Mouse (Mus musculus) liver, embryonic 13.5 days (tissue): ENCODE measurements around the gene Prkx. TPM values are rescaled to one million over a fixed set of nuclear protein-coding genes. Genes with fewer than 3 reads are reported as not detected.

ENCODE experiments used
- ATAC-seq: fragments of 200-750 bp; cut with Nextera tagmentation; 2 replicates; pipeline ENCODE4 v1.8.0; 2017; ENCODE audit warnings: low read depth, mild to moderate bottlenecking, moderate number of reproducible peaks, moderate library complexity
- DNase-seq: peaks from one replicate; pipeline ENCODE4 v3.0.0; 2022
- H3K27ac ChIP-seq: fragments of 300-500 bp; sonication (generic); 2 replicates; pipeline ENCODE4 v1.5.1; 2015; ENCODE audit warnings: moderate library complexity, mild to moderate bottlenecking, inconsistent platforms
- H3K27me3 ChIP-seq: fragments of 300-500 bp; sonication (generic); 2 replicates; pipeline ENCODE4 v1.6.1; 2015; ENCODE audit warnings: mild to moderate bottlenecking, inconsistent platforms
- H3K36me3 ChIP-seq: fragments of 300-500 bp; sonication (generic); 2 replicates; pipeline ENCODE4 v1.6.1; 2015; ENCODE audit warnings: mild to moderate bottlenecking, inconsistent platforms
- H3K4me1 ChIP-seq: fragments of 300-500 bp; sonication (generic); replicated peaks from 2 replicates; pipeline ENCODE4 v1.6.1; 2015; ENCODE audit warnings: inconsistent platforms
- H3K4me2 ChIP-seq: fragments of 300-500 bp; sonication (generic); 2 replicates; pipeline ENCODE4 v1.6.1; 2015; ENCODE audit warnings: inconsistent platforms, mild to moderate bottlenecking, moderate library complexity
- H3K4me3 ChIP-seq: fragments of 300-500 bp; sonication (generic); replicated peaks from 2 replicates; pipeline ENCODE4 v1.5.1; 2015; ENCODE audit warnings: mild to moderate bottlenecking, inconsistent platforms
- H3K9ac ChIP-seq: fragments of 300-500 bp; sonication (generic); 2 replicates; pipeline ENCODE4 v1.6.1; 2015; ENCODE audit warnings: mild to moderate bottlenecking, inconsistent platforms
- H3K9me3 ChIP-seq: fragments of 300-500 bp; sonication (generic); replicated peaks from 2 replicates; pipeline ENCODE4 v1.6.1; 2016; ENCODE audit warnings: inconsistent platforms
- WGBS: fragments of 180-500 bp; shearing (Covaris S2); methylation state at CpG from one replicate; pipeline ENCODE4 v1.1.7; 2015; ENCODE audit not compliant: insufficient replicate concordance; 5-methylcytosine and 5-hydroxymethylcytosine counted together
- polyA plus RNA-seq: library from polyadenylated mRNA; unstranded; fragments of >200 nt; fragmentation: Nextera tagmentation; extraction: Ambion mirVana; gene quantifications from 2 replicates; pipeline ENCODE4 v1.2.1, GENCODE M21; 2015

Prkx gene
- polyA plus RNA-seq, 1 experiment from 2014 or later, result 2.2 TPM

DNA sequence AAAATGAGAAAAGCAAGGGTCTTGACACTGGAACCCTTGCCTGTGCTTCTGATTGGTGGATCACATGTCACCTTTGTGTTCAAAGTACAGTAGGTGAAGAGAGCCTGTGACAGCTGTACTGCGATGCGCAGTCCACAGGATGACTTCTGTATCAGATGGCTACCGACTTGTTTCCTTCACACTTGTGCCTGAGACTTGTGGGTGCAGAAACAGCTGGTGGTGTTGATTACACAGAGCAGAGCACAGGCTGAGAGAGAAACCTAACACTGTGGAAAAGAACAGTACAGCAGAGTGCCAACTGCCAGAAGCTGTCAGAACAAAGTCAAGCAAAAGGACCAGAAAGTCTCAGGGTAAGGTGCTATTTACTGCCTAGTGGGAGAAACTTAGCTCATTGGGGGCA, 7.4 kb downstream of the Prkx start:
- Histone ChIP-seq H3K36me3 (no peaks in the 10 kb centered on the region), H3K9me3 (no peaks in the 10 kb centered on the region), H3K4me2 (no peak overlapping the region), H3K4me3 (no peak overlapping the region), H3K27me3 (no peaks in the 10 kb centered on the region), H3K27ac (no peak overlapping the region), H3K4me1 (no peaks in the 10 kb centered on the region), H3K9ac (no peak overlapping the region)
- WGBS, result 55% methylated on average over 3 of the region's 3 CpGs
- DNase-seq, result no peak
- ATAC-seq, result no peak

DNA sequence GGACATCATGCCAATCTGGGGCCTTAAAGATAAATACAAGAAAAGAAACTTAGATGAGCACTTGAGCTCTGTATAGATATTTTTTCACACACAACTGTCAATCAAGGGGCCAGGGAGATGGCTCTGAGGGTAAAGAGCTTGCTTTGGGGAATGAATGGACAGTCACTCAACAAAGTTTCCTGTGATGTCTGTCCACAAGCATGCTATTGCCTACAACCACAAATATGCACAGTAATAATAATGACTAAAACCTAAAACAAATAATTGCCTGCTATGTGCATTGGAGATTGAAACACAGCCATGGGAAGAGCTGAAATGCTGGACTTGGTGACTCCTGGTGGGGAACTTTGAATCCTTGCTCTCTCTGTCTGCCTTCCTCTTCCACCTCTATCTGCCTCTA, 9.7 kb downstream of the Prkx start:
- Histone ChIP-seq H3K4me2 (no peak overlapping the region), H3K4me3 (no peak overlapping the region), H3K9ac (no peak overlapping the region), H3K27me3 (no peaks in the 10 kb centered on the region), H3K36me3 (no peaks in the 10 kb centered on the region), H3K4me1 (no peaks in the 10 kb centered on the region), H3K27ac (no peak overlapping the region), H3K9me3 (no peaks in the 10 kb centered on the region)
- no peak for DNase-seq
- no peak for ATAC-seq

DNA sequence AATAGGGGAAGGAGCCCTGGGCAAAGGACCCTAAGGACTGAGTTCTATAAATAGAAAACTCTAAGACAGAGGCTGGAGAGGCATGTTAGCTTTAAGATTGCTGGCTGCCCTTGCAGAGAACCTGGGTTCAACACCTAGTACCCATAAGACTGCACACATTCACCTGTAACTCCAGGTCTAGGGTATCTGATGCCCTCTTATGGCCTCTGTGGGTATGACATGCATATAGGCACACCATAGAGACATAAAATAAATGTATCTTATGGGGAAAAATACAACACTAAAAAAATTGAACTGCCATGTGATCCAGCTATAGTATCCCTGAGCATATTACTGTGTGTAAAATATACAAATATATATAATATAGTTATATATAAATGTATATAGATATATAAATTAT, 18.3 kb downstream of the Prkx start:
- Histone ChIP-seq H3K9ac (no peak overlapping the region), H3K4me1 (no peaks in the 10 kb centered on the region), H3K4me3 (no peak overlapping the region), H3K27me3 (no peaks in the 10 kb centered on the region), H3K27ac (no peak overlapping the region), H3K4me2 (no peak overlapping the region), H3K36me3 (no peaks in the 10 kb centered on the region), H3K9me3 (no peaks in the 10 kb centered on the region)
- ATAC-seq, result no peak
- DNase-seq, result no peak

DNA sequence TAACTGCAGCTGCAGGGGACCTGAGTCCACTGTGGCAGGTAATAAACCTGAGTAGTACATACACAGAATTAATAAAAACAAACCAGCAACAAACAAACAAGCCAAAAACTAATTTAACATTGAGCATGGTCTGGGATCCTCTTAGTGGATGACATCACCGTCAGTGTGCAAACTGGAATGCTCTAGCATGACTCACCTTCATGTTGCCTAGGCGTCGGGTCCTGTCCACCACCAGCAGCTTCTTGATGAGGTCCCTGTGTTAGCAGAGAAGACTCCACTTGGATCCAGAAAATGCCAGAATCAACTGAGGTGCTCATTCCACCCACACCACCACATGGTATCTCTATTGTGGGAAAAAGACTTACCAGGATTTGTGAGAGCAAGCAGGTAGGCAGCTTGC, 30.9 kb downstream of the Prkx start:
- H3K9me3 ChIP-seq, result no peaks in the 10 kb centered on the region
- H3K9ac ChIP-seq, result no peak overlapping the region
- 68% methylated on average over 3 of the region's 3 CpGs for WGBS
- H3K27me3 ChIP-seq, result no peaks in the 10 kb centered on the region
- no peaks in the 10 kb centered on the region for H3K4me1 ChIP-seq
- H3K27ac ChIP-seq, result no peak overlapping the region
- H3K4me3 ChIP-seq, result no peak overlapping the region
- H3K4me2 ChIP-seq, result no peak overlapping the region
- DNase-seq (no peak), ATAC-seq (no peak)
- H3K36me3 ChIP-seq, result no peaks in the 10 kb centered on the region

DNA sequence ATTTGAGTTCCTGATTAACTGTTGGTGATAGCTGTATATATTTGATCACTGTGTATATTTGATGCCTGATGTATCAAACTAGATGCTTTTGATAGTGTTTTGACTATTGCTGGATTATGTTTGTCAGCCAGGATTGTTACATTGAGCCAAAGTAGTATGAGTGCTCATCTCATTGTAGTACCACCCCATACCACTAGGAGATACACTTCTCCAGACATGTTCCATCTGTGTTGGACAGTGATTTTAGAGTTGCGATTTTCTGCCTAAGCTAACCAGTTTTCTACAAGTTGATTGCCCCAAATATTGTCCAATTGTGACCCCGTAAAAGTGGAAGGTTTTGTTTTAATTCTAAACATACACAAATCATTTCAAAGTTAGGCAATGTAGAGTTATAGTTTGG, 51.8 kb downstream of the Prkx start:
- H3K36me3 ChIP-seq, result no peaks in the 10 kb centered on the region
- no peak overlapping the region for H3K9ac ChIP-seq
- H3K9me3 ChIP-seq, result no peaks in the 10 kb centered on the region
- DNase-seq (no peak), ATAC-seq (no peak)
- no peaks in the 10 kb centered on the region for H3K27me3 ChIP-seq
- no peaks in the 10 kb centered on the region for H3K4me1 ChIP-seq
- no peak overlapping the region for H3K27ac ChIP-seq
- no peak overlapping the region for H3K4me3 ChIP-seq
- 33% methylated on average over 2 of the region's 2 CpGs for WGBS
- H3K4me2 ChIP-seq, result no peak overlapping the region

DNA sequence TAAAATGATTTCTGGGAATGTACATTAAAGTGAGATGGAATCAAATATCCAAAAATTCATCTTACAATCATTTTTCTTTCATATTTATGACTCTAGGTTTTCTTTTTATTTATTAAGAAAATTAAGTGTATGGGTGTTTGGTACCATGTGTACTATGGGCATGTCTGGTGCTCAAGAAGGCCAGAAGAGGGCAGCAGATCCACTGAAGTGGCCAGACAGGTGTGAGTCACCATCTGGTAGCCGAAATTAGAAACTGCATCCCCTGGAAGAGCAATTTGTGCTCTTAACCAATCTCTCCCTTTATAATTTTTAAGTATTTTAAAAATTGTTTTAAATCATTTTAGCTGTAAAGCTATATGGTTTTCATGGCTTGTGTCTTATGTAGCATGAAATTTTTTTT, 54.7 kb downstream of the Prkx start:
- DNase-seq (no peak), ATAC-seq (no peak)
- 5% methylated on average over 1 of the region's 1 CpGs for WGBS

DNA sequence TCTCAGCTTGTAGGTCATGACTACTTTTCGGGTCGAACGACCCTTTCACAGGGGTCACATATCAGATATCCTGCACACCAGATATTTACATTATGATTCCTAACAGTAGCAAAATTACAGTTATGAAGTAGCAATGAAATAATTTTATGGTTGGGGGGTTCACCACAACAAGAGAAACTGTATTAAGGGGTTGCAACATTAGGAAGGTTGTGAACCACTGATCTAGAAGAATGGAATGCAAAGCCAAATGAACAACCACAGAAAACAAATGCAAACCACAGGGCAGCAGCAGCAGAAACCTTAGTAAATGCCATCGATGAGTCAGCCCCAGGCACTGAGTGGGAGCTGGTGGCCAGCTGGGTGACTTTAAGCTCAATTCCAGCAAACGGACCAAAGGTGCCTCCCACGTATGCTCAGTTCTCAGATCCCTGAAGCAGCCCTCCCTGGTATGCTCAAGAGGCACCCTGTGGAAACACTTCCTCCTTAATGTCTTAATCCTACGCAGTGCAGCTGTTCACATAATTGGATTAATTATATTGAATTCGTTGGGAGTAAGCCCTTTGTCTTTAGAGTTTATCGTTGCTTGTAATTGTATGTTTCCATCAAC, 62.0 kb downstream of the Prkx start:
- ATAC-seq, result no peak

More for the DNA sequence above, 54.7 kb downstream of the Prkx start:
- H3K9ac ChIP-seq, result no peak overlapping the region
- no peaks in the 10 kb centered on the region for H3K36me3 ChIP-seq
- no peak overlapping the region for H3K4me3 ChIP-seq
- H3K27me3 ChIP-seq, result no peaks in the 10 kb centered on the region
- H3K4me2 ChIP-seq, result no peak overlapping the region
- H3K9me3 ChIP-seq, result no peaks in the 10 kb centered on the region
- H3K4me1 ChIP-seq, result no peaks in the 10 kb centered on the region
- no peak overlapping the region for H3K27ac ChIP-seq

DNA sequence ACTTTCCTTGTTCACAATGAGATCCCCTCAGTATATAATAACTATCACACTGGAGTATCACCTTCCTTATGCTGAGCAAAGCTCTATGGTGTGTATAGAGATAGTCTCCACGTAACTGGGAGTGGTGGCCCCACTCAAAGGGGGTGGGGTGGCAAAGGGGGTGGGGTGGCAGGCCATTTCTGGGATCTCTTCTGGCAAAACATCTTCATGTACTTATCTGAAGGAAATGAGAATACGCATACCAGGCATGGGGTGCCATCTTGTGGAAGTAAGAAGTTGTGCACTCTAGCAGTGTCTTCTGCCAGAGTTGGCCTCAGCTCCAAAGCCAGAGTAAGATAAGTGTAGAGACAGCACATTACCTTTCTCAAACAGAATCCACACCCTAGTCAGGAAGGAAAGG, 75.8 kb downstream of the Prkx start:
- WGBS, result 7% methylated on average over 2 of the region's 2 CpGs
- Histone ChIP-seq H3K36me3 (no peaks in the 10 kb centered on the region), H3K4me3 (no peak overlapping the region), H3K9ac (no peak overlapping the region), H3K4me1 (no peaks in the 10 kb centered on the region), H3K9me3 (no peaks in the 10 kb centered on the region), H3K4me2 (no peak overlapping the region), H3K27ac (no peak overlapping the region), H3K27me3 (no peaks in the 10 kb centered on the region)
- ATAC-seq (no peak), DNase-seq (no peak)

More for the DNA sequence above, 62.0 kb downstream of the Prkx start:
- no peak overlapping the region for H3K4me3 ChIP-seq
- H3K27me3 ChIP-seq, result no peaks in the 10 kb centered on the region
- DNase-seq, result no peak
- 59% methylated on average over 9 of the region's 9 CpGs for WGBS
- H3K4me1 ChIP-seq, result no peaks in the 10 kb centered on the region
- no peak overlapping the region for H3K27ac ChIP-seq
- H3K36me3 ChIP-seq, result no peaks in the 10 kb centered on the region
- H3K4me2 ChIP-seq, result no peak overlapping the region
- H3K9ac ChIP-seq, result no peak overlapping the region
- no peaks in the 10 kb centered on the region for H3K9me3 ChIP-seq

Other genes starting within 250 kb of the Prkx start
- not detected in 2 replicates for gene Pbsn, start 57.3 kb upstream of the Prkx start, polyA plus RNA-seq
- not detected in 2 replicates for gene Gm14744, start 68.5 kb upstream of the Prkx start, polyA plus RNA-seq
- gene 5430402E10Rik, start 128.8 kb upstream of the Prkx start, polyA plus RNA-seq, result not detected in 2 replicates